Mouse (Mus musculus) kidney, postnatal 0 days (tissue): ENCODE measurements at regions not wholly inside any gene's neighbourhood (a gene's known extent, or its start where the extent isn't known, plus 50 kb on each side); places are given as distances from the start of the nearest gene placed in this dataset.
A peak's percentile ranks its signal among the peaks of the same experiment; 100 is the strongest.
"Not testable (repeated sequence)": the region's sequence is repeated elsewhere in the genome, so short reads cannot be mapped to it uniquely, and the experiment has no call there.

ENCODE experiments used
- ATAC-seq: fragments of 200-750 bp; cut with Nextera tagmentation; replicated peaks from 2 replicates; pipeline ENCODE4 v1.8.0; 2017; ENCODE audit warnings: low read depth, moderate number of reproducible peaks, moderate TSS enrichment, moderate library complexity; ENCODE audit not compliant: low FRiP score
- DNase-seq: peaks from one replicate; pipeline ENCODE4 v3.0.0-alpha.2; 2016; ENCODE audit warnings: low spot score
- H3K27ac ChIP-seq: fragments of 300-500 bp; sonication (generic); 2 replicates; pipeline ENCODE4 v1.5.1; 2014; ENCODE audit warnings: mild to moderate bottlenecking
- H3K27me3 ChIP-seq: fragments of 300-500 bp; sonication (generic); 2 replicates; pipeline ENCODE4 v1.6.1; 2014; ENCODE audit warnings: low read length, mixed read lengths; ENCODE audit not compliant: insufficient read depth
- H3K36me3 ChIP-seq: fragments of 300-500 bp; sonication (generic); 2 replicates; pipeline ENCODE4 v1.6.1; 2014; ENCODE audit warnings: low read length, mixed read lengths; ENCODE audit not compliant: insufficient read depth
- H3K4me1 ChIP-seq: fragments of 300-500 bp; sonication (generic); replicated peaks from 2 replicates; pipeline ENCODE4 v1.6.1; 2014; ENCODE audit warnings: antibody characterized with exemption, low read length, mixed read lengths; ENCODE audit not compliant: insufficient read depth
- H3K4me2 ChIP-seq: fragments of 300-500 bp; sonication (generic); 2 replicates; pipeline ENCODE4 v1.6.1; 2014; ENCODE audit warnings: mild to moderate bottlenecking, low read length, moderate library complexity, mixed read lengths
- H3K4me3 ChIP-seq: fragments of 300-500 bp; sonication (generic); replicated peaks from 2 replicates; pipeline ENCODE4 v1.5.1; 2014; ENCODE audit warnings: low read depth, low read length
- H3K9ac ChIP-seq: fragments of 300-500 bp; sonication (generic); 2 replicates; pipeline ENCODE4 v1.6.1; 2014; ENCODE audit warnings: low read depth, low read length
- H3K9me3 ChIP-seq: fragments of 300-500 bp; sonication (generic); replicated peaks from 2 replicates; pipeline ENCODE4 v1.6.1; 2016; ENCODE audit warnings: low read length, inconsistent platforms, mixed read lengths
- CTCF ChIP-seq: IDR thresholded peaks from 2 replicates; pipeline ENCODE4 v1.5.1; 2016; ENCODE audit warnings: antibody characterized with exemption, low read depth, mild to moderate bottlenecking, moderate library complexity
- WGBS: fragments of 180-500 bp; shearing (Covaris S2); extraction: QIAGEN DNeasy Blood & Tissue Kit; methylation state at CpG from one replicate; pipeline ENCODE4 v1.1.7; 2014; 5-methylcytosine and 5-hydroxymethylcytosine counted together

DNA sequence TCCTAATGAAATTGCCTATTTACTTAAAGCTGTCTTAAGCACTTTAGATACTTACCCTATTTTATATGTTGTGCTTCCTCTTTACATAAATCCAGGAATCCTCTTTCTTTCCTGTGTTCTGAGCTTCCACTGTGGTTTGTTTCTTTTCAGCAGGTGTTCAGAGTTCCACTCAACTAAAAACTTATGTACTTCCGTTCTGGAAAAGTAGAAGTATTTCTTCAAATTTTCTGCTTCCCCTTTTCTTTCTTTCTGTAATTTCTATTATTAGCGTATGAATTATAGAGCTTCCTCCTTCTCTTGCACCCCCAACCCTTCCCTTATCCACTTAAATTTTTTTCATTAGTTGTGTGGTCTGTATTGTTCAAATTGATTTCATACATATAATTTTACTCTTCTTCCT, 165.8 kb upstream of the Nudt12 start:
- Histone ChIP-seq H3K4me3 (no peak overlapping the region), H3K9me3 (no peaks in the 10 kb centered on the region), H3K4me2 (no peak overlapping the region), H3K27ac (no peak overlapping the region), H3K9ac (no peak overlapping the region), H3K4me1 (no peaks in the 10 kb centered on the region), H3K27me3 (no peaks in the 10 kb centered on the region), H3K36me3 (no peaks in the 10 kb centered on the region)
- DNase-seq (no peak), ATAC-seq (no peak)
- no peak for TF ChIP-seq CTCF
- 90% methylated on average over 2 of the region's 2 CpGs for WGBS

DNA sequence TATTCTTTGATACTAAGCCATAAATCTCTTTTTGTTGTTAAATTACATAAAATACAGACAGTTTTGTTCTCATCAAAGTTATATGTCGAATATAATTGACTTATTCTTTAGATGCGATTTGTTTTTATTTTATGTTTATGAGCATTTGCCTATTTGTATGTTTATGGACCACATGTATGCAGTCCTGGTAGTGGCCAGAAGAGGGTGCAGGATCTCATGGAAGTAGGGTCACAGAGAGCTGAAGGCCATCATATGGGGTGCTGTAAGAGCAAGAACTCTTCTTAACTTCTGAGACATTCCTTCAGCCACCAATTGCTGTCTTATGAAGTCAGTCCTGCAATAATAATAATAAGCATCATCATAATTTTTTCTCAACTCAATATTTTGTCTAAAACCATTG, 143.2 kb upstream of the Nudt12 start:
- DNase-seq = no peak
- H3K4me1 ChIP-seq = no peaks in the 10 kb centered on the region
- H3K27ac ChIP-seq = no peak overlapping the region
- no peak overlapping the region for H3K9ac ChIP-seq
- no peak overlapping the region for H3K4me2 ChIP-seq
- no peak for ATAC-seq
- no peak overlapping the region for H3K4me3 ChIP-seq
- H3K36me3 ChIP-seq = no peaks in the 10 kb centered on the region
- H3K27me3 ChIP-seq = no peaks in the 10 kb centered on the region
- TF ChIP-seq CTCF = peak; percentile 16; the same call in 1 of the 2 replicates
- WGBS = 78% methylated on average over 2 of the region's 2 CpGs
- H3K9me3 ChIP-seq = no peaks in the 10 kb centered on the region

DNA sequence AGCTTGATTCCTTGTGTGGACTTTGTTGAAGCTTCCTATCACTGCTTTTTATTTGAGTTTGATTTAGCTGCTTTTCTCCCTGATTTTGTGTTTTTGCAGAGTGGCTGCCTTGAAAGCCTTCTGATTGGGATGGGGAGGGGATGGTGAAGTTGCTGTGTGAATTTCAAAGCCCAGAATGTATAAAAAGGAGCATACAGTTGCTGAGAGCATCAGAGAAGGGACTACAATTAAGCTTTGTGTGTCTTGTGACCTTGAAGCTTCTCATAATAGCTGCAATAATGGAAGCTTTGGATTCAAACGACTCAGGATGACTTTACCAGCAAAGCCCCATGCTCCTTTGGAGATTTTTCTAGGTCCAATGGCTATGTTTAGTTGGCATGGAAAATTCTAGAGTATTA, 130.6 kb upstream of the Nudt12 start:
- H3K9me3 ChIP-seq = no peaks in the 10 kb centered on the region
- H3K4me2 ChIP-seq = no peak overlapping the region
- TF ChIP-seq CTCF = no peak
- H3K9ac ChIP-seq = no peak overlapping the region
- no peaks in the 10 kb centered on the region for H3K27me3 ChIP-seq
- no peaks in the 10 kb centered on the region for H3K4me1 ChIP-seq
- 58% methylated on average over 1 of the region's 1 CpGs for WGBS
- DNase-seq (no peak), ATAC-seq (no peak)
- H3K36me3 ChIP-seq = no peaks in the 10 kb centered on the region
- no peak overlapping the region for H3K27ac ChIP-seq
- no peak overlapping the region for H3K4me3 ChIP-seq

DNA sequence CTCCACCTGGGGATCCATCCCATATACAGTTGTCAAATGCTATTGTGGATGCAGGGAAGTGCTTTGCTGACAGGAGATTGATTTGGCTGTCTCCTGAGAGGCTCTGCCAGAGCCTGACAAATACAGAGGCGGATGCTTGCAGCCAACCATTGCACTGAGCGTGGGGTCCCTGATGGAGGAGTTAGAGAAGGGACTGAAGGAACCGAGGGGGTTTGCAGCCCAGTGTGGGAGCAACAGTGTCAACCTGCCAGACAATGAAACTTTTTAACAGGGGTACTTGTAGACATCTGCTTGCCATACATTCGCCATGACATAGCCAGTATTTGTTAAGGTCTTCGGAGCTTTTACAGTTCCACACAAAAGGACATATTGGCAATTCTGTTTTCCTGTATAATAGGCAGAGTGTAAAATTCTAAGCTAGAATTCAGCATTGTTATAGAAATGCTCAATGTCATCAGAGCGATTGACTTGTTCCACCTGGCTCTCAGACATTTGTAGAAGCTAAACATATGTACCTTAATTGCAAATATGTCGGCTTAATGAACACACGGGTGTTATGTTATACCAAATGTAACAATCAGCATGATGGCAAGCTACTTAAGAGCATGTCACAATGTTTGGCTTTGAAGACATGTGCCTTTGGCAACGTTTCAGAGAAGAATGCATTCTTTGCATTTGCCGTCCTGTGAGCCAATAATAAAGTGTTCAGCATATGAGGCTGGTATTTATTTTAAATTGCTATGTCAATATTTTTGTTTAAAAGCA, 130.0 kb upstream of the Nudt12 start:
- H3K4me2 ChIP-seq = no peak overlapping the region
- no peak overlapping the region for H3K4me3 ChIP-seq
- no peak for TF ChIP-seq CTCF
- no peaks in the 10 kb centered on the region for H3K36me3 ChIP-seq
- 75% methylated on average over 10 of the region's 10 CpGs for WGBS
- H3K4me1 ChIP-seq = no peaks in the 10 kb centered on the region
- H3K27ac ChIP-seq = no peak overlapping the region
- no peak for DNase-seq
- no peak overlapping the region for H3K9ac ChIP-seq
- H3K9me3 ChIP-seq = no peaks in the 10 kb centered on the region
- H3K27me3 ChIP-seq = no peaks in the 10 kb centered on the region
- no peak for ATAC-seq

DNA sequence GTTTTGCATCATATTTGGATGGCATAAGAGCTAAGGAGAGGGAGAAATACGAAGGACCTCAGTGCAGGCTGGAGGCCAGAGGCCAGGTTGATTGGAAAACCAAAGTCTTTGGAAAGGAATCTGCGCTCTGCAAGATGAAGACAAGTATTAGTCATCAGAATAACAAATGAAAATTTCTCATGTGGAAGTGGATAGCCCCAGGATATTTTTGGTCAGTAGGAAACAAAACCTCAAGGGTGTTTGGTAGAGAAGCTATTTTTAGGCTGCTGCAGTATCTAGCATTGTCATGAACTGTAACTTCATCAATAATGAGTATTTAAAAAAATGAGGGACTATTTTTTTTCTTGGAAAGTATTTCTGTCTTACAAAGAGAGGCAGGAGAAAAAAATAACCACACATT, 125.6 kb upstream of the Nudt12 start:
- WGBS = 75% methylated on average over 2 of the region's 2 CpGs
- Histone ChIP-seq H3K4me1 (no peaks in the 10 kb centered on the region), H3K9ac (no peak overlapping the region), H3K9me3 (no peaks in the 10 kb centered on the region), H3K4me2 (no peak overlapping the region), H3K4me3 (no peak overlapping the region), H3K27ac (no peak overlapping the region), H3K27me3 (no peaks in the 10 kb centered on the region), H3K36me3 (no peaks in the 10 kb centered on the region)
- DNase-seq (no peak), ATAC-seq (no peak)
- TF ChIP-seq CTCF = no peak

DNA sequence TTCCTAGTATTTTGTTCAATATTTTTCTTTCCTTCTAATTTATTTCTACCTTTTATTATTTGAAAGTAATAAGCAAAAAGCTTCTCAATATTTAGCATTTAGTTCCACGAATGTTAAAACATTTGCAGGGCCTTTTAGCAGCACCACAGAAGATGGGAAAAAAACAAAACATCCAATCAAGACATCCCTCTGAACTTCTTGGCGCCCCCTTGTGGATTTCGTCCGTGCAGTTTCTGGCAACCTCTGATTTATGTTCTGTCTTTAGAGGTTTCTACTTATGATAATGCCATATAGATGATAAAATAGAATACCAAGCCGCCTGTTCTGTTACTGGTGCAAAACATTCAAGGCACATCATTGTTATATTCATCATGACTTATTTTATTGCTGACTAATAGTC, 86.2 kb upstream of the Nudt12 start:
- peak; percentile 72 for TF ChIP-seq CTCF
- Histone ChIP-seq H3K4me3 (no peak overlapping the region), H3K4me1 (no peaks in the 10 kb centered on the region), H3K27ac (no peak overlapping the region), H3K4me2 (no peak overlapping the region), H3K36me3 (no peaks in the 10 kb centered on the region), H3K27me3 (no peaks in the 10 kb centered on the region), H3K9me3 (no peaks in the 10 kb centered on the region), H3K9ac (no peak overlapping the region)
- ATAC-seq (no peak), DNase-seq (peak; percentile 45)
- 14% methylated on average over 5 of the region's 5 CpGs for WGBS

DNA sequence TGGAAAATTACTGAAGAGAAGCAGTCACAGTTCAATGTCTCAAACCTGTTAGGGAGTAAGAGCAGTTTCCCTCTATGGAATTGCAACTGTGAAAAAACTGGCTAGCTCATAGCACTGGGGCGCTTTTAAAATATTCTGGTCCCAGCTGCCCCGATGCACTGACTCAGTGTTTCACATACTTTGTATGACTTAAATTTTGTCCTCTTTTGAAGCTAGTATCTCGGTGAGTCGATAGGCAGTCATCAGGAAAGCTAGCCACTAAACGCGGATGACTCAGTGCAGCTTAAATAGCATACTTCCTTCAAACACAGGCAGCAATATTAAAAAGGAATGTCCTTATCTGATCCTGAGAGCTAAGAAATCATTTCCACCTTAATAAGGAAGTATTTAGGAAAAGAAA, 63.7 kb upstream of the Nudt12 start:
- DNase-seq, H3K4me3 ChIP-seq, H3K9me3 ChIP-seq, H3K9ac ChIP-seq, H3K27me3 ChIP-seq, H3K4me2 ChIP-seq, H3K27ac ChIP-seq, H3K36me3 ChIP-seq, H3K4me1 ChIP-seq, ATAC-seq: not testable (repeated sequence)
- WGBS = 71% methylated on average over 2 of the region's 6 CpGs

DNA sequence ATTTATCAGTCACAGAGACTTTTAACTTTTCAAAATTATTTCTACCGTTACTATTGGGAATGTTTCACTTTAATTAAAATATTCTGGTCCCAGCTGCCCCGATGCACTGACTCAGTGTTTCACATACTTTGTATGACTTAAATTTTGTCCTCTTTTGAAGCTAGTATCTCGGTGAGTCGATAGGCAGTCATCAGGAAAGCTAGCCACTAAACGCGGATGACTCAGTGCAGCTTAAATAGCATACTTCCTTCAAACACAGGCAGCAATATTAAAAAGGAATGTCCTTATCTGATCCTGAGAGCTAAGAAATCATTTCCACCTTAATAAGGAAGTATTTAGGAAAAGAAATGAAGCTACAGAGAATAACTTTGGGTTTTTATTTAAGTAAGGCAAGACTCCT, 63.2 kb upstream of the Nudt12 start:
- not testable (repeated sequence) for ATAC-seq, H3K9ac ChIP-seq
- 72% methylated on average over 2 of the region's 6 CpGs for WGBS

More for the DNA sequence above, 63.2 kb upstream of the Nudt12 start:
- not testable (repeated sequence) for H3K4me3 ChIP-seq, H3K27me3 ChIP-seq, H3K9me3 ChIP-seq, H3K4me1 ChIP-seq, H3K4me2 ChIP-seq, H3K27ac ChIP-seq, H3K36me3 ChIP-seq, DNase-seq
